Mouse (Mus musculus): ENCODE results near the gene Olfr1458. TPM values are rescaled to one million over a fixed set of nuclear protein-coding genes. Genes with fewer than 3 reads are reported as not detected.

Gene Olfr1458
- not detected in 2 replicates for polyA plus RNA-seq (2012; ENCODE audit: low replicate concordance)

GRCm38 (mm10) chr19:13106675-13107074, at the start of gene Olfr1458:
TSS of gene Olfr1458 (minus strand) at chr19:13106775.

GRCm38 (mm10) chr19:13149449-13149848, 42.9 kb upstream of the Olfr1458 start, which contains the start of gene Olfr1459:
TSS of gene Olfr1459 (minus strand) at chr19:13149549.

GRCm38 (mm10) chr19:13097791-13098190, 8.8 kb downstream of the Olfr1458 start, which contains the start of gene Olfr1457:
TSS of gene Olfr1457 (minus strand) at chr19:13097891.

GRCm38 (mm10) chr19:13060310-13060709, 46.3 kb downstream of the Olfr1458 start, which contains the start of gene Olfr1454:
TSS of gene Olfr1454 (plus strand) at chr19:13060610.

Other genes starting within 250 kb of the Olfr1458 start
- not detected in 2 replicates for gene Olfr1444, start 249.5 kb downstream of the Olfr1458 start, polyA plus RNA-seq (2012; ENCODE audit: low replicate concordance)
- 0.18 TPM in 1 of 2 replicates, not detected in the other for gene Olfr1445, start 222.9 kb downstream of the Olfr1458 start, polyA plus RNA-seq (2012; ENCODE audit: low replicate concordance)
- 0.09 TPM in 1 of 2 replicates, not detected in the other for gene Olfr1446, start 213.3 kb downstream of the Olfr1458 start, polyA plus RNA-seq (2012; ENCODE audit: low replicate concordance)
- not detected in 2 replicates for gene Olfr1447, start 203.0 kb downstream of the Olfr1458 start, polyA plus RNA-seq (2012; ENCODE audit: low replicate concordance)
- not detected in 2 replicates for gene Olfr1448, start 182.4 kb downstream of the Olfr1458 start, polyA plus RNA-seq (2012; ENCODE audit: low replicate concordance)
- gene Olfr1449, start 175.9 kb downstream of the Olfr1458 start, polyA plus RNA-seq (2012; ENCODE audit: low replicate concordance): not detected in 2 replicates
- gene Olfr1450, start 156.5 kb downstream of the Olfr1458 start, polyA plus RNA-seq (2012; ENCODE audit: low replicate concordance): not detected in 2 replicates
- gene Olfr1451, start 111.8 kb downstream of the Olfr1458 start, polyA plus RNA-seq (2012; ENCODE audit: low replicate concordance): not detected in 2 replicates
- not detected in 2 replicates for gene Olfr1453, start 78.4 kb downstream of the Olfr1458 start, polyA plus RNA-seq (2012; ENCODE audit: low replicate concordance)
- not detected in 2 replicates for gene Olfr1454, start 46.2 kb downstream of the Olfr1458 start, polyA plus RNA-seq (2012; ENCODE audit: low replicate concordance)
- gene Olfr1457, start 8.9 kb downstream of the Olfr1458 start, polyA plus RNA-seq (2012; ENCODE audit: low replicate concordance): not detected in 2 replicates
- not detected in 2 replicates for gene Olfr1459, start 42.8 kb upstream of the Olfr1458 start, polyA plus RNA-seq (2012; ENCODE audit: low replicate concordance)
- not detected in 2 replicates for gene Olfr1461, start 56.2 kb upstream of the Olfr1458 start, polyA plus RNA-seq (2012; ENCODE audit: low replicate concordance)
- gene Olfr1462, start 79.0 kb upstream of the Olfr1458 start, polyA plus RNA-seq (2012; ENCODE audit: low replicate concordance): not detected in 2 replicates
- gene Olfr1463, start 124.6 kb upstream of the Olfr1458 start, polyA plus RNA-seq (2012; ENCODE audit: low replicate concordance): not detected in 2 replicates
- not detected in 2 replicates for gene Olfr1465, start 208.8 kb upstream of the Olfr1458 start, polyA plus RNA-seq (2012; ENCODE audit: low replicate concordance)
- not detected in 2 replicates for gene Olfr1466, start 232.1 kb upstream of the Olfr1458 start, polyA plus RNA-seq (2012; ENCODE audit: low replicate concordance)